Mouse (Mus musculus): ENCODE data around the gene Lat2. TPM values are rescaled to one million over a fixed set of nuclear protein-coding genes. Genes with fewer than 3 reads are reported as not detected.

The Lat2 gene
- total RNA-seq, 4 experiments from 2014 or later: 2.3 to 10.9 (median 6.9) TPM

DNA sequence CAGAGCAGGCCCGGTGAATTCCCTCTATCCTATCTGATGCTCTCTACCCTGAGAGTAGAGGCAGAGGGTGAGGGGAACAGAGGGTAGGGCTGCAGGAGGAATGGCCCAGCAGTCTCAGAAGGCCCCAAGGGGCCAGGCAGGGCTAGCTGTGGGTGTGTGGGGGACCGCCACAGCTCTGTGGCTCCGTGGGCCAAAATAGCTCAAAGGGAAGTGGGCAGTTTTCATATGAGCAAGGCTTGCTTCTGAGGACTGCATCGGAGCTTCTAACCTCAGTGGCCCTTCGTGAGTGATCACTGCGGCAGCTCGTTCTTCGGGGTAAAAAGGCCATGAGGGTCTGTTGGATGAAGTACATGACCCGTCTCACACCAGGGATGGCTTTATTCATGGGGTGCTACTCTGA lies 1.1 kb downstream of the Lat2 start:
- no peak for DNase-seq (ENCODE audit: low spot score in 2 of 2)

DNA sequence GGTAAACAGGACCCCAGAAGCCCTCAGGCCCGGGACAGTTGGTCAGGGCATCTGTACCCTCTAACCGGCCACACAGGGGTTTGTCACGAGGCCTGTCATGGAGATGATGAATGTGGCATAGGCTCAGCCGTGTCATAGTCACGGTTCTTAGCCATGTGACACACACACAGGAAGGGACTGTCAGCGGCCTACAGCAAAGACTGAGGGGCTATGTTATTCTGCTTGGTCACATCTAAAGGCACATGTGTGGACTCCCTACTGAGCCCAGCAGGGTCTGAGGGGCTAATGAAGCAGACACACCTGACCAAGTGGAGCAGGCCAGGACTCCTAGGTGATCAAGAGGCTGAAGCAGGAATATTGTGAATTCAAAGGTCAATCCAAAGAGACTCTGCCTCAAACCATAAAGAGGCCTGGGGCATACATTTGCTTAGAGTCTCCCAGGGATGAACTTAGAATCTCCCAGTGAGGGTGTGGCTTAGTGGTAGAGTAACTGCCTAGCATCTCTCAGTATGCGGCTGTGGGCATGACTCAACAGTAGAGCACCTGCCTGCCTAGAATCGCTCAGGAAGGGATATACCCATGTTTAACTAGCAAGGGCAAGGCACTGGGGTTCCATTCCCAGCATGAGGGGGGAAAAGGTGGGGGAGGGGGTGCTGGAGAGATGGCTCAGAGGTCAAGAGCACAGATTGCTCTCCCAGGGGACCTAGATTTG lies 2.9 kb downstream of the Lat2 start:
- DNase-seq (ENCODE audit: low spot score in 2 of 2): no peak

DNA sequence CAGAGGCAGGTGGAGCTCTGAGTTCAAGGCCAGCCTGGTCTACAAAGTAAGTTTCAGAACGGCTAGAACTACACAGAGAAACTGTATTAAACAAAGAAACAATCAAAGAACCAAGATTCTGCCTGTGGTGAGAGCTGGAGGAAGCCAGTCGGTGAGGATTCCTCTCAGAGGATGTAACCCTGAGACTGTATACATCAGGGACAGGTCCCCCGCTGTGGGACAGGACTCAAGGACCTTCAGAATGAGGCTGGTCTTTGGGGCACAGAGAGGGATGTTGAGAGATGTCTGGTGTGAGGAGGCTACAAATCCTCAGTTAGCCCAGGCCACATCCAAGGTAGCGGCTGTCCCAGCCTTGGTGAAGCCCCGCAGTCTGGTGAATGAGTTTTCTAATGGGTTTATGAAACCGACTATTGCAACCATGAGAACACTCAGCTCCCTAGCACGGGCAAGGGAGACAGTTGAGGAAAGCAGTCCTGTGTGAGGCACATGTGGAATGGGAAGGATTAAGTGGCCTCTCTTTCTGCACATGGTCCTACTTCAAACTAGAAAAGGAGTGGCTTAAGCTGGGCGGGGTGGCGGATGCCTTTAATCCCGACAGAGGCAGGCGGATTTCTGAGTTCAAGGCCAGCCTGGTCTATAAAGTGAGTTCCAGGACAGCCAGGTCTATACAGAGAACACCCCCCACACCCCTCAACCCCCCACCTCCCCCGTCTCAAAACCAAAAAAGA lies 4.7 kb downstream of the Lat2 start:
- no peak for DNase-seq (ENCODE audit: low spot score in 2 of 2)

DNA sequence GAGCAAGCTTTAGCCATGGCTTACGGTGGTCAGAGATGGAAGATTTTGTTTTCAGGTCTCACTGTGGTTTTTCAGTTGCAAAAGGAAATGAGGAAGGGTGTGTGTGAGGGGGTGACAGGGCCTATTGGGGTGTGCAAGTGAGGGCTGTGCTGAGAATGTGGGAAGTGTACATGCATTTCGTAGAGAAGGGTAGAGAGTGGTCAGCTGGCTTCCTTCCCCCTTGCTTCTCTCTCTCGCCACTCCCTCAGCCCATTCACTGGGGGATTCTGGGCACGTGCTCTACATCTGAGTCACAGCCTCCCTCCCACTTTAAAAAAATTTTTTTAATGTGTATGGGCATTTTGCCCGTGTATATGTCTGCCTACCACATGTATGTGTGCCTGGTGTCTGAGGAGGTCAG lies 7.7 kb downstream of the Lat2 start:
- no peak for DNase-seq (ENCODE audit: low spot score in 2 of 2)

DNA sequence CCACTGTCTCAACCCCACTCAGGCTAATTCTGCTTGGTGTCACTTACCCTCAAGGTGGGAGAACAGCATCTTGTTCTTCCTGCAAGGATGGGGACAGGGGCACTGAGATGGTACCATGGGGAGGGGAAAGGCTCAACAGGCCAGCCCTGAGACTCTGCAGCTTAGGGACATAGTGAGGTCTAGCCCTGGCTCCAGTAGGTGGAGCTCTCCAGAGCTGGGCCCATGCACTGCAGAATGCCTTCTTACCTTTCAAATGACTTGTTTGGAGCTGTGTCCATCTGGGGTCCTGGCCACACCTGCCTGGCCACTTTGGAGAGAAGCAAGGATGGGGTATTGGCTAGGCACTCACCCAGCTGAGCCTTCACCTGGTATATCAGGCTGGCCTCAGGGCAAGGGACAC lies 8.5 kb downstream of the Lat2 start:
- DNase-seq (ENCODE audit: low spot score in 2 of 2): no peak

DNA sequence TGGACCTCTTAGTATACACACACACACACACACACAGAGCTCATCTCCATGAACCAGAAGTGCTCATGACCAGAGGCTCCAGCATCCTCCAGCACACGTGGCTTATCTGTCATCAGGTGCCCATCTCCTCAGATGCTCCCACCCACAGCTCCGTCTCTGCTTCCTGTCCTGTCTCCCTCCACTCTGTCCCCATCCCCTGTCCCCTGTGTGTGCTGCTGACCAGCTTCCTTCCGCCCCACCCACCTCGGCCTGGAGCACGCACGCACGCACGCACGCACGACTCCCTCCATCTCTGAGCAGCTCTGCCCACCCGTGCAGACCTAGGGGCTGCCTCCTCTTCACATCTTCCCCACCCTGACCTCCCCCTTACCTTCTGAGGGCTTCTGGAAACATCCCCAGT lies 10.4 kb downstream of the Lat2 start:
- no peak for DNase-seq (ENCODE audit: low spot score in 2 of 2)

DNA sequence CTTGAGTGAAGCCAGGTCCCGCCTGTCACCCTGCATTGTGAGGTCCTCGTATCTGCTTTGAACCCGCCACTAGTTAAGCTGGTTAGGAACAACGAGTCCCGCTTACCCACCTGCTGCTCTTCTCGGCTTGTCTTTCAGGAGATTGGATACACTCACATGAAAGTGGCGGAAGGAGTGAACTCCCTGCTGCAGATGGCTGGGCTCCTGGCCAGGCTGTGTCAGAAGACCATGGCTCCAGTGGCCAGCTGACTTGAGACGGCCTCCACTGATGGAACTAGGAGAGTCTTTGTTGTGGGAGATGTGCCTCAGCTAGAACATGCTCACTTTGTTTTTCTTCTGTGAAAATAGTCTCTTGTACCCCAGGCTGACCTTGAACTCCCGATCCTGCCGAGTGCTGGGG lies 17.1 kb downstream of the Lat2 start:
- DNase-seq (ENCODE audit: low spot score in 2 of 2): no peak

DNA sequence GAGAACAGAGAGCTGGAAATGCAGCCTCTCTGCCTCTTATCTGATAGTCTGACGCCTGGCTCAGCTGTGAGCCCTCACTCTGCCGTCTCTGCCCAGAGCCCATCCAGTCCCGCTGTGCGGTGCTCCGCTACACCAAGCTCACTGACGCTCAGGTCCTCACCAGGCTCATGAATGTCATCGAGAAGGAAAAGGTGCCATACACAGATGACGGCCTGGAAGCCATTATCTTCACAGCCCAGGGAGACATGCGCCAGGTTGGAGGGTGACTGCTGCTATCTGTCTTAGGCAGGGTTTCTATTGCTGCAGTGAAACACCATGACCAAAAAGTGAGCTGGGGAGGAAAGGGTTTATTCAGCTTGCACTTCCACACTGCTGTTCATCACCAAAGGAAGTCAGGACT lies 21.7 kb downstream of the Lat2 start:
- no peak for DNase-seq (ENCODE audit: low spot score in 2 of 2)

DNA sequence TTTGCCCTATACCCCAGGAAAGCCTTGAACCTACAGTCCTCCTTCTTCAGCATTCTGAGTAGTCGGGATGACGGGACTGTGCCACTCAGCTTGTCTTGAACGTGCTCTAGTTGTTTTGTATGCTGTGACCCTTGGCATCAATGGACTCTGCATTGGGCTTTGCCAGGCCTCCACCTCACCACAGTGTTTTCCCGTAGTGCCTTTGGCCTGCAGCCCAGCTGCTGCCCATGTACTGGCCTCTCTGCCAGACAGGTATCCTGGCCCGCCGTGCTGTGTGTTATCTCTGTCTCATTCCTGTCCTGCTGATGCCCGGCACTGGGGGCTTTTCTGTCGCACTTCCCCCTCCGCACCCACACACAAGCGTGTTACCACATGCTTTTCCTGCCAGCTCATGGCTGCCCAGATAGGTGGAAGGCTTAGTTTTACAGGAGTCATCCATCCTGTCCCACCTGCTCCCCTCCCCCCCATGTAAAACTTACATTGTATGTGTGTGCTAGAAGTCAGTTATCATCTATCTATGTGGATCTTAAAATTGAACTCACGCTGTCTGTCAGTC lies 22.7 kb downstream of the Lat2 start:
- DNase-seq (ENCODE audit: low spot score in 2 of 2): no peak

DNA sequence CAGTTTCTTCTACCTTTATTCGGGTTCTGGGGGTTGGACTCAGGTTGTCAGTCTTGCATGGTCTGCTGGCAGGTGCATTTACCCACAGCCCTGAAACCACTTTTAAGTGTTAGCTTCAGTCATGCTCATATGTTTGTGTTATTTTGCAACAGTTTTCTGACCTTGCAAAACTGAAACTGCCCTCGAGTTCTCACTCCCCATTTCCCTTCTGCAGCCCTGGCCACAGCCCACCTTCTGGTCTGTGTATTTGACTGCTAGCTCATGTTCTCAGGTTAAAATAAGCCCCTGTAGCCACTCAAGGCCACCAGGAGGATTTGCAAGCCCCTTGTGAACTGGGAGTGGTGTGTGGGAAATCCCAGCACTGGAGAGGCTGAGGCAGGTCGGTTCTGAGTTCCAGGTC lies 24.9 kb downstream of the Lat2 start:
- no peak for DNase-seq (ENCODE audit: low spot score in 2 of 2)

DNA sequence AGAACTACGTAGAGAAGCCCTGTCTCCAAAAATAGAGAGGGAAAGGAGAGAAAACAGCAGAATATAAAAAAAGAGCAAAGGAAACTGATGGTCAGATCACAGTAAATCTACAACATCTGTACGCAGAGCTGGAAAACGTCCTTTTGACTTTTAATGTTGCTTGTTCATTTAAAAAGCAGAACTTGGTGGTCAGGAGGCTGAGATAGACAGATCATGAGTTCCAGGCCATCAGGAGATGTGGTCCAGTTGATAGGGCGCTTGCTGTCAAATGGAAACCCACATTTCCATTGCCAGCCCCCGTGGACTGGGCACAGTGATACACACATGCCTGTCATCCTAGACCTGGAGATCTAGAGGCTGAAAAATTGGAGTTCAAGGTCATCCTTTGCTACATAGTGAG lies 30.0 kb downstream of the Lat2 start:
- DNase-seq (ENCODE audit: low spot score in 2 of 2): no peak

DNA sequence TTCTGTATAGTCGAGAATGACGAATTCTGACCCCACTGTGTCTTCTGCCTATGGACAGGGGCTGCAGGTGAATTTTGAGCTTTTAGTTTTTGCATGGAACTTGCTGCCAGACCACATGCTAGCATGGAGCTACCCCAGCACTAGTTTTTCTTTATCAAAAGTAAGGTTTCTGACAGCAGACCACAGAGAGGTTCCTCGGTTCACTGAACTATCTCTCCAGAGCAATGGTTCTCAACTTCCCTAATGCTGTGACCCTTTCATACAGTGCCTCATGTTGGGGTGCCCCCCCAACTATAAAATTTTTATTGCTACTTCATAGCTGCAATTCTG lies 31.0 kb downstream of the Lat2 start:
- DNase-seq (ENCODE audit: low spot score in 2 of 2): no peak

DNA sequence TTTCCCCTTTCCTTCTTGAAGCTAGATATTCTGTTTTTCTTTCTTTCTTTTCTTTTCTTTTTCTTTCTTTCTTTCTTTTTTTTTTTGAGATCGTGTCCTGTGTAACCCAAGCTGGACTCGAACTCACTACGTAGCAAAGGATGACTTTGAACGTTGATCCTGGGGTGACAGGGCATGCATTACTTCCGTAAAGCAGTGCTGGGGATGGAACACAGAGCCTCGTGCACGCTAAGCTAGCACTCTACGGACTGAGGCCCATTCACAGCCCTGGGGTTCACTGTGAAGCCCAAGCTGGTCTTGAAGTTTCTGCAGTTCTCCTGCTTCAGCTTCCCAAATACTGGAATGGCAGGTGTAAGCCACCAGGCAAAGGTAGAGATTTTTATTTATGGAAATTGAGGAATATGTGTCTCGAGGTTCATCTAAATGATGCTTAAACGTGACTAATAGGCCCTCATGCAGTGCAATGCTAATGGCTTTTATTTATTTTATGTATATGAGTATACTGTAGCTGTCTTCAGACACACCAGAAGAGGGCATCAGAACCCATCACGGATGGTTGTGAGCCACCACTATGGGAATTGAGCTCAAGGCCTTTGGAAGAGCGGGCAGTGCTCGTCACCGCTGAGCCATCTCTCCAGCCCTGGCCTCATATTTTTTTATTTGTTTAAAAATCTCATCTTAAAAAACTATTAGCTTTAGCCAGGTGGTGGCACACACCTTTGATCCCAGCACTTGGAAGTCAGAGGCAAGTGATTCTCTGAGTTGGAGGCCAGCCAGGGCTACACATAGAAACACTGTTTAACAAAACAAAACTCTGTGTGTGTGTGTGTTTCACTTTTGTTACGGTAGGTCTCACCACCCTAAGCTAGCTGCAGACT lies 31.6 kb downstream of the Lat2 start:
- DNase-seq (ENCODE audit: low spot score in 2 of 2): no peak

DNA sequence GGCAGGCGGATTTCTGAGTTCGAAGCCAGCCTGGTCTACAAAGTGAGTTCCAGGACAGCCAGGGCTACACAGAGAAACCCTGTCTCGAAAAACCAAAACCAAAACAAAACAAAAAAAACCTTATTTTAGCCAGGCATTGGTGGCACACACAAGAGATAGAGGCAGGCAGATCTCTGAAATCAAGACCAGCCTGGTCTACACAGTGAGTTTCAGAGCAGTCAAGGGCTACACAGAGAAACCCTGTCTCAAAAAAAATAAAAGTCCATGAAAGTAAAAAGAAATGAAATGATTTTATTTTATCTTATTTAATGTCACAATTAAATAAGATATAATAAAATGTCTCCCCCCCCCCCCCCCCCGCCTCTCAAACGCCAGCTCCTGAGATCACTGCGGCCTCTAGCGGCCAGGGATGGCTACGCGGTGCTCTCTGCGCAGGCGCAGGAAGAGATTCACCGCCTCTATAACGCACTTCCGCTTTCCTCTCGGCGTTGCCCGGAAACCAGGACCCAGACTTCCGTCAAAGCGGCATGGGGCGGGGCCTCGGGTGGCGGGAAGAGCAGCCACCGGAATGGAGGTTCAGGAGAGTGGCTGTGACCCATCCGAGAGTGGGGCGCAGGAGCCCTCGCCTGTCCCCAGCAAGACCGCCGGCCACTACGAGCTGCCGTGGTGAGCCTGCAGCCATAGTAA lies 32.5 kb downstream of the Lat2 start:
- peak; percentile 91 to 97 for DNase-seq (ENCODE audit: low spot score in 2 of 2)

DNA sequence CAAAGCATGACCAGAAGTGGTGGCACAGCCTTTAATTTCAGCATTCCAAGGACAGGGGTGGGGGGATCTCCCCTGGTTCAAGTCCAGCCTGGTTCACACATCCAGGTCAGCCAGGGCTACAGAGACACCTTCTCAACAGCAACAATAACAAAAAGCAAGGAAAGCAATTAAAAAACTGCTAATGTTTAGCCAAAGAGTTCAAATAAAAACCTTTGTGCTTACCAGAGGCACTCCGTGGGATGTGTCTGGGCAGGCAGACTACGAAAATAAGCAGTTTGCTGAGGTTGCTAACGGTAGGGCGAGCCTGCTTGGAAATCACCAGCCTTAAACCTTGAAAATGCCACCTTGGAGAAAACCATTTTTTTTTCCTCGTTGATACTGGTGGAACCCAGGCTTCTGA lies 33.7 kb downstream of the Lat2 start, which contains the start of gene Rfc2:
TSS of gene Rfc2 (plus strand) at position 221 of the 400 bp plus-strand sequence.
- no peak for DNase-seq (ENCODE audit: low spot score in 2 of 2)

DNA sequence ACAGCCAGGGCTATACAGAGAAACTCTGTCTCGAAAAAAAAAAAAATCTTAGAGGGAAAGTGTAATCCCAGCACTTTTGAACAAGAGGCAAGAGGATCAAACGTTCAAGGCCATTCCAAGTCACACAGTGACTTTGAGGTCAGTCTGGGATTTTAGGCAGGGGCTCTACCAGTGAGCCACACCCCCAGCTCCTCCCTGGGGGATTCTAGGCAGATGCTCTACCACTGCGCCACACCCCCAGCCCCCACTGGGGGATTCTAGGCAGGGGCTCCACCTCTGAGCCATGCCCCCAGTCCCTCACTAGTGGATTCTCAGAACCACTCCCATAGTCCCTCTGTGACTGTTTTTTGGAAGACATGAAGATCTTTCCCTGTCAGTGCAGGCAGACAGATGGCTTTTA lies 35.7 kb downstream of the Lat2 start:
- no peak for DNase-seq (ENCODE audit: low spot score in 2 of 2)

DNA sequence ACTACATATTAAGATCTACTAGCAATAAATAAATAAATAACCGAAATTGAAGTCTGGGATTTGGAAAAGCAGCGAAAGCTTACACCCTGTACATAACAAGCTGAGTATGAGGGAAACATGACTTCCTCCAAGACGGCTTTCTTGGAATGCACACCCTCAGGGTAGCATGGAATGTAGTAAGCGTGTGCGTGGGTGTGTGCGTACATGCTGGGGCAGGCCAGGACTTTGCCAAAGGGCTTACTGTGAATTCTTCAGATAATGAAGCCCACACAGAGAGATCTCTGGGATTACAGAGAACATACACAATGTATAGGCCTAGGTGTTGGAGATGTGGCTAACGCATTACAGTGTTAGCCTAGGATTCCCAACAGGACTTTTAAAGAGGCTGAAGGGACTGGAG lies 37.3 kb downstream of the Lat2 start:
- no peak for DNase-seq (ENCODE audit: low spot score in 2 of 2)

DNA sequence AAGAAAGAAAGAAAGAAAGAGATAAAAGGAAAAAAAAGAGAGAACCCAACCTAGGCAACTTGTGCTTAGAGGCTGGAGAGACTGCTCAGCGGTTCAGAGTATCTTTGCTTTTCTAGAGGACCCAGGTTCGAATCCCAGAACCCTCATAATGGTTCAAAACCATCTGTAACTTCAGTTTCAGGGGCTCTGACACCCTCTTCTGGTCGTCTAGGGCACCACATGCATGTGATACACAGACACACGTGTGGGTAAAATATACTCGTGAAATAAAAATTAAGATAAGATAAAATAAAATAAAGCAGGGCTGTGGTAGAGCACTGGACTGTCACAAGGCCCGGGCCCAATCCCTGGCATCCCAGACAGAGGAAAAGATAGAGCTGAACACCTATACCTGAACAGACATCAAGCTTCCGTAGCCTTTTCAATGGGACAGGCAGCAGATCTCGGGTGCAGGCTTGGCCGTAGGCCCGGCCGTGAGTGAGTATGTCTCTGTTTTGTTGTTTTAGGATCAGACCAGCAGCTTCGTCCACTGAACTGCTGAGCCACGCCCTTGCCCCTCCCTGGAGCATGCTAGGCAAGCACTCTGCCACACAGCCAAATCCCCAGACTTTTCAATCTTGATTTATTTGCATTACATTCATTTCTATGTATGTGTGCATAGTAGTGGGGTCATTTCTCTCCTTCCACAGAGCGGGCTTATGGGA lies 38.2 kb downstream of the Lat2 start:
- DNase-seq (ENCODE audit: low spot score in 2 of 2): no peak

DNA sequence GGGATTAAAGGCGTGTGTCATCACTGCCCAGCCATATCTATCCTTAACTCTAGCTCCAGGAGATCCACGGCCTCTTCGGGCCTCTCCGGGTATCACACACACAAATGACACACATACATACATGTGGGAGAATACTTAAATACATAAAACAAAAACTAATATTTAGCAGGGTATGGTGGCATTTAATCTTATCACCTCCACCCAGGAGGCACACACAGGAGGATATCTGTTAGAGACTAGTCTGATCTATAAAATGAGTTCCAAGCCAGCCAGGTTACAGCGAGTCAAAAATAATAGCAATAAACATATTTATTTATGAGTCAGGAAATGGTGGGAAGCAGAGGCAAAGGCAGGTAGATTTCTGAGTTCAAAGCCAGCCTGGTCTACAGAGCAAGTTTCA lies 39.0 kb downstream of the Lat2 start:
- no peak for DNase-seq (ENCODE audit: low spot score in 2 of 2)

DNA sequence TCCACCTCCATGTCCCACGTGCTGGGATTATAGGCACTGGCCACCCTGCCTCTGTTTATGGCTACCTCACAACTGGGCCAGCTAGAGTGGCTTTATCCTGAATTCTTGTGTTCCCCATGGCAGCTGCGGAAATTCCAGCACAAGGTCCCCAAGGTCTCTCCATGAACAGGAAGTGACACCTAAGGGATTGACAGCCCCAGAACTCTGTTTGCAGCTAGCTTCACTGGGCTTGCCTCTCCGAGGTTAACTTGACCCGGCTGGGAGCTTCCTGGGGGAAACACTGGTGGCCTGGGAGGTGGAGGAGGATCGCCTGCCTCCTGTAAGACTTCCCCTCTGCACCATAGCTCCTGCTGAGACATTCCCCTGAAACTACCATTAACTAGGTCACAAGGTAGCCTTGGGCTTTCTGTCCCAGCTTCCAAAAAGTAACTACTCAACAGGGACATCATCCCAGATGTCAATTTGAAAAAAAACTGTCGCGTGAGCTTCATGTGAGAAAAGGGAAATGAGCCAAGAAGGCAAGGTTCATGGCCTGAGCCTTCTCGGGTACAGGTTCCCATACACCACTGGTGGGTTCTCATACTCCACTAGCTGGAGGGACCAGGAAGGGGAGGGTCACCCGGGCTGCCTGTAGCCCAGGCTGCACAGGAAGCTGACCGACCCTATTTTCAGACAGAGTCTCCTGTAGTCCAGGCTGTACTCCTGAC lies 42.2 kb downstream of the Lat2 start:
- DNase-seq (ENCODE audit: low spot score in 2 of 2): no peak

All from left cerebral cortex, adult 8-10 months (tissue).